Mouse (Mus musculus): Measurements from ENCODE around the gene Tgfbr3.

The Tgfbr3 gene

DNA sequence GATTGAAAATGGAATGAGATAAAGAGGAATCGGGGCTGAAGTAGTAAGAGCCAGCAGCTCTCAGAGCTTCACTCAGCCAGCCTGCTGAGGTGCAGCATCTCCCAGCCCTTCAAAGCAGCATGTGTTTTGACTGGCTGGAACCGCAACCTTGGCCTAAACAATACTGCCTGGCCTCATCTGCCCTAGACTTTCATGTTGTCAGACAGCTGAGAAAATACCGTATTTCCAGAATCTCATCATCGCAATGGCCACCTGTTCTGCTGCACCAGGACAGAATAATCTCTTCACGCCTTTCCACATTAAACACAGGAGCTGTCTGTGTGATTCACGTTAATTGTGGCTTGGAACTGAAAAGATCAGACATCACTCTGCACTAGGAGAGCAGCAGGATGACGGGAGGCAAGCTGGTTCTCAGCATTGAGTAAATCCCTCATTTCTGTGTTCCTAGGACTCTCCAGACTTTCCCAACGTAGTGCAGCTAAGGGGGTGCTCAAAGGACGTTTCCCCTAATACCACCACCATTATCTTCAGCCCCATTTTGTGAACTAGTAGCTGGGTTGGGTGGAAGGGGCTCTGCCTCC is 145.1 kb downstream of the Tgfbr3 start:
- DNase-seq, result no peak

DNA sequence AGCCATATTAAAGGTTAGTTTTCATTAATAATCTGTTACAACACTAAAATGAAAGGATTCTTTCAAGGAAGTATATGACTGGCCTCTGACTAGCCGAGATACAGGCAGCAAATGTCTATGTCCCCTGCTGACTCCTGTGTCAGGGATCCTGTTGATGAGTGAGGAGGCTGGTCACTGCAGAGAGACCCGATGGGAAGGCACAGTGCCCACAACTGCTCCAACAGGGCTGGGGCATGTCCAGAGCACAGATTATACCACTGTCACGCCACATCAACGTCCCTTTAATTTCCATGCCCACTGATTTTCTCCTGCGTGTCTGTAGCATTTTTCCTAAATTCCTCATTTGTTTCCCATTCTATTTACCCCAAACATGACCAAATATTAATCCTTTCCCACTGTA is 146.0 kb downstream of the Tgfbr3 start:
- DNase-seq, result no peak

DNA sequence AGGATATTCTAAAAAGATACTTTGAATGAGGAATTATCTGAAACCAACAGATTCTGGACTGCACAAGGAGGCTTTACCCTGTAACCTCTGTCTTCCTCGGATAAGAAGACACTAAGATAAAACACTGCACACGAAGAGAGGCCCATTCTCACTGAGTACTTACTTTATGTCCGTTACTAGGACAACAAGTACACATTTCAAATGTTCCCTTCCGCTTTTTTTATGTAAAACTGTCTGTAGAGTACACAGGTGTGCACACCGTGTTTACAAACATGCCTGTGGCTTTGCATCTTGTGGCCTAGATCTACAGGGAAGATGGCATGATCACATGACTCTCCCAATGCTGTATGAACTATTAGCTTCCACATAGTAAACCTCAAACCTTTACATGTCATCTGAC is 146.6 kb downstream of the Tgfbr3 start:
- no peak for DNase-seq

DNA sequence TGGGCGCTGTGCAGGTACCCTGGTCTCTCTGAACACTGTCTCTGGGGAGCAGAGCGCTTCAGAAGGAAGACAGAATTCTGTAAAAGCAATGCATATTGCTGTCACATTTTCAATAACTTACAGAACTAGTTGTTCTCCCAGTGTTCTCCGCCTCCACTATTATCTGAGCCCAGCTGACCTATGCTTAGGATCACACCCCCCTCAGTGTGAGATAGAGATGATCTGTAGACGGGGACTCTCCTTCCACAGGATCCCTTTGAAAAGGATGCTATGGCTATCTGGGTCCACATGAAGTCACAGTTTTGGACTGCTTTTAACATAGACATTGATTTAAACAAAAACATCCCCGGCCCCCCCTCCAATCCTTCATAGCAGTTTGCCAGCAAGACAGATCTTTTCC is 148.1 kb downstream of the Tgfbr3 start:
- DNase-seq, result no peak

DNA sequence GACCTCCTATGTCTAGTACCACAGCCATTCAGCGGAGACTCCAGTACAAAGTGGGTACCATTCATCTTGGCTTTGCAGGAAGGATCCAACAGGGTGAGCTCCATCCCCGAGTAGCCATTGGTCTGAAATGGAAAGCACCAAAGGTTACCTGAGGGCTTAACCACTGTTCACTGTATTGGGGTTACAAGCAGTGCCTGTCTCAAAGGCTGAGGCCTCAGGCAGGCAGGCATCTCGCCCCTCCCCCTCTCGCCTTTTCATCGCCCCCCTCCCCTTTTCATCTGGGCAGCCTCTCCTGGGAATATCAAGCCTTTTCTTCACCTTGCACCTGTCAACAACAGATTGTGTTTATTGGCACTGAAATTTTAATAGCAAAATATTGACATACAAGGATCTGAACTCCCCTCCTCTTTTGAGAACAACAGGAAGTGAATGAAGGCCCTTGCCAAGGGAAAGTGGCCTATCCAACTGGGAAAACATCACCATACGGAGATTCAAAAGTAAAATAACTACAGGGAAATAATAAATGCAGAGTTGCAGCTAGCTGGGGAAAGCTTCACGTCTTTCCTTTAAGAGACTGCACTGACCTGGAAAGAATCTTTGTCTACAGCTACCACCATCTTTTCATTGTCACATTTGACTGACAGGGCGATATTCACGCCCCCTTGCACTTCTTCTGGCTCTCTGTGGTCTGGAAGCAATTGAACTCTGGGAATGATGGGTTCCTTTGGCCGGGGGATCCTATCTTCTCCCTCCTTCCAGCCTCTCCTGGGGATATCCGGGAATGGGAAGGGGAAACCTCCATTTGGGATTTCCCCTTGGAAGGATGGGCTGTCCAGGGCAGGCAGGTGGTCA is 149.4 kb downstream of the Tgfbr3 start:
- DNase-seq, result no peak

DNA sequence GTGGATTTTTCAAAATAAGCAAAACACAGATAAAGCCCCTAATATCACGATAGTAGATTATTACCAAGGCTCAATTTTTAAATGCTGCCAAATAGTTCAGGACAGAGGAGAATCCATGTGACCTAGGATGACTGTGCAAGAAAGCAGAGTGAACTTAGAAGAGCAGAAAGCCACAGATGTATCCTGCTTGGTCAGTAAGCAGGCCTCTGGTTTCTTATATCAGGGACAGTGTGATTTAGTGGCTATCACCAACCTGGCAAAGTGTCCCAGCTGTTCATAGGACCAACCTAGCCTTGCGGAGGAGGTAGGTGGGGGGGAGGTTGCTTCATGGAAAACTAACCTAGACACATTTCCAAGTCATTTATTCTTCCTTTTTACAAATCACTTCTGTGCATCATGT is 156.1 kb downstream of the Tgfbr3 start:
- DNase-seq, result no peak

DNA sequence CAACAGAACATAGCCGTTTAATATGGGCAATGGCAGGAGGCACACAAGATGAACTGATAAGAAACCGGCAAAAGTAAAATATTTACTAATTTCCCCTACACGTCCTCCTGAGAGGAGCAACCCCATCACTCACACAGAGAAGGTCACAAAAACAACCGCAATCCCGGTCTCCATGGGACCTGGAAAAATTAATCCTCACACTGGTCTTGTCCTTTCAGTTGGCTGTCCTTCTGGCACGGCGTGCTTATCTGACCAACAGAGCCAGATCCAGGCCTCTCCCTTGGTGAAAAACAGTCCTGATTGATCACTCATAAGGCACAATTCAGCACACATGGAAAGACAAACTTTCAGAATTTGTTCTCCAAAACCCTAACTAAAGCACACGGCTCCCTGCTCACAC is 157.2 kb downstream of the Tgfbr3 start:
- DNase-seq, result no peak

DNA sequence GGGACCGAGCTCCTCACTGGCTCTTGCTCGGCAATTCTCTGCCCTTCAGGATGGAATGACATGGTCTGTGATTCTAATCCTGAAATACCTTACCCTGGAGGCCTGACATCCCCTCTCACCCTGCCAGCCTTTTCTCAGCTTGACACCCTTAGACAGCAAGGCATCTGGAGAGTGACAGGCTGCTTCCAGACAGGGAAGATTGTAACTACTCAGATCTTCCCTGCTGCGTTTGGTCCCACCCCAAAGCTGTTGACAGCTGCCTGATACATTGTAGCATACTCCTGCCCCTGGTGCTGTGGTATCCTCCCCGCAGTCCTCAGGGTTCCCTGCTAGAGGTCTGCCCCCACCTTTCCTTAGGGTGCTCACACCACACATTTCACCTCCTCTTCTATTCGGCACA is 160.1 kb downstream of the Tgfbr3 start:
- no peak for DNase-seq

DNA sequence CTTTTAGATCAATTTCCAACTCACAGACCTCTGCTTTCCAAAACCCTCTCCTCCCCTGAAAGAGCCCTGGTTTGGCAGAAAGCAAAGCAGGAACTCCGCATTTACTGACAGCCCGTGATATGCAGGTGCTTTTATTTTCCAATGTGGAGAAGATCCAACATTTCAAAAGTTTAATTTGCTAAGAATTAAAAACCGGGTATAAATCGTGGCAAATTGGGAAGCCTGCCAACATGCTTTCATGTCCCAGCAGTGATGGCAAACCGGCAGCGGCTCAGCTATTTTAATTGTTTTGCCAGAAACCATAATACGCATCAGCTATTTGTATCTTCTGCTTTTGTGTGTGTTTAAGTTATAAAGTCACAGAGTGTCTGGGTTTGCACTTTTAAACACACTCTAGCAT is 162.9 kb downstream of the Tgfbr3 start:
- peak in 1 of 2 experiments; percentile 41 for DNase-seq

DNA sequence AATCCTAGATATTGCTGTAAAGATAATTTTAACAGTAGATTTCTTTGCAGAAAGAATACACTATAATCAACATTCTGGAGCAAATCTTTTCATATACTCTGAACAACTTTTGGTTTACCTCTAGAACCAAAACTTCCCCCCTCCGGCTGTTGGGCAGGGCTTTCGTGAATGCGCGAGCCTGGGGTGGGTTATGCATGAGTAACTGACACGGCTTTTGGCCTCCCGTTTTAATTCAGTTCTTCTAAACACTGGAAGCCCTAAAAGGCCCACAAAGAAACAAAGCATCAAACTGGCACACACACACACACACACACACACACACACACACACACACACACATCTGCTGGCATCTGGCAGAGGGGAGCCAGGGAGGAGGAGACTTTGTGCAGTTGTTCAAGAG is 164.3 kb downstream of the Tgfbr3 start:
- DNase-seq, result no peak

DNA sequence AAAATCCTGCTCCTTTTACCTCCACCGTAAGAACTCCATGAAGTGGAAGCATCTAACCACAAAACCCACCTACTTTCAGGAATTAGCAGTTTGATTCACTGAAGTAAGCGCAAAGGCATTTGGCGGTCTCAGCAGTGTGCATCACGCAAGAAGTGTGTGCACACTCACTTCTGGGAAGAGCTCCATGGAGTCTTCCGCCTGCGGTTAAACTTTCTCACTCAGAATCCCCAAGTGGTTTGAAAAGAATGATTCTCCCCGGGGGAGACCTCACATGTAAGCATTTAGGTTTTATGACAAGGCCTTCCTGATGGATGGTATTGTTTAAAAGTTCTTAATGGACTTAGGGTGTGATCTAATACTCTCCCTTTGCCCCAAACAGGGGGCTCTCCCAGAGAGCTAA is 164.9 kb downstream of the Tgfbr3 start:
- peak in 1 of 2 experiments; percentile 29 for DNase-seq

DNA sequence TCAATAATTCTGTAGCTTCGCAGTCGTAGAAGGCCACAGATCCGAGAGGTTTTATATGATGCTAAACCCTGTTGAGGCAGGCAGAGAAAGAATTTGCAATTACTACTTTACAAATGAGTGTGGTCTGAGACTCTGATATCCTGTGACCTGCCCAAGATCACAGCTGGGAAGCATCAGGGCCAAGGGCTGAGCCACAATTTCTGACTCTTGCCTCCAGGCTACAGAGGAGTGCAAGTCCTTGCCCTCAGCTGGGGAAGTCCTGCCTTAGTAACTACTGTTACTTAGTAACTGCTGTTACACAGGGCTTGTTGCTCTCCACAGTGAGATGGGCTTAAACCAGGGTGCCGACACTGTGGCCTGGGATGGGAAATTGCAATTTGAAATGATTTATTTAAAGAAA is 166.8 kb downstream of the Tgfbr3 start:
- DNase-seq, result peak; percentile 38 to 51

DNA sequence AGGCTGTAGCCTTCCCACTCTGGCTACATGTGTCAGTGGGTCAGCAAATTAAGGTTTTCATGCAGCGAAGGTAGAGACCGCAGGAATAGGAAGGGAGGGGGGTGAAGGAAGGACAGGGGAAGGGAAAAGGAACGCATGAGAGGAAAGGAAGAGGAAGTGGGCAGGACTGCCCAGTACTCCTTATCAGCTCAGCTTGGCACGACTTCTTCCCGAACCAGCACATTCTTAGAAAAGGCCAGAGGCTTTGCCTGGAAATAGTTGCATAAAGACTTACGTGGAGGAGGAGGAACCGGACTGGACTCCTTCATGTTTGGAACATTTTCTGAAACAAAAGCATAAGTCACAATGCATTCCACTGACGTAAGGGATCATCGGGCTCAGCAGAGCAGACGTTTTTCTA is 168.3 kb downstream of the Tgfbr3 start:
- DNase-seq, result peak in 1 of 2 experiments; percentile 36

DNA sequence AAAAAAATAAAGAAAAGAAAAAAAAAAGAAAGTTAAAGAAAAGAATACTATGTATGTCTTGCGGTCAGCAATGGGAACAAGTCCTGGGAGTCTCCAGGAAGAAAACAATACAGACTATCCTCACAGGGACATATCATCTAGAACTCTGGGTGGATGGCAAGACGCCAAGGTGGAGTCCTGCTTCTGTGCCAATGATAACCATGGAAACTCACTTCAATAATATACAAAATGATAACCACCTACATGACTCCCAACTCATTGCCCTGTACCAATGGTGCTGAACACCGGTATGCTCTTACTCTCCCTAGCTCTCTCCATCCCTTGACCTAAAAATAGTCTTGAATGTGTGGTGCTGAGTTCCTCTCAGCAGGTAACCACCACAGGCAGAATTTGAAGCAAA is 168.8 kb downstream of the Tgfbr3 start:
- peak; percentile 22 to 43 for DNase-seq

DNA sequence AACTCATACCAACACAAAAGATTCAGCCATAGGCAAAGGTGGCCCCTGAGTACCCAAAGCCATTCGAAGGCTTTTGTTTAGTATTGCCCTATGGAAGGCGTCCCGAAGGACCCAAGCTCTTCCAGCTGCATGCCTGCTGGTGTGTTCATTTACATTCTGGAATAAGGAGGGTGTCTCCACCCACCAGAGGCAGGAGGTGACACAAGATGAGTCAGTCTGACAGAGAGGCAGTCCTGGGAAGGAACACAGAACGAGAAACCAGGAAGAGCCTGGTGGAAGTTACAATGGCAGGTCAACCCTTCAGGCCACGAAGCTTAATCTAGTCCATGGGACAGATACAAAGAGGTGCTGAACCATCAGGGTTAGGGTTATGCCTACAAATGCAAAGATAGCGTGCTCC is 169.5 kb downstream of the Tgfbr3 start:
- DNase-seq, result no peak

DNA sequence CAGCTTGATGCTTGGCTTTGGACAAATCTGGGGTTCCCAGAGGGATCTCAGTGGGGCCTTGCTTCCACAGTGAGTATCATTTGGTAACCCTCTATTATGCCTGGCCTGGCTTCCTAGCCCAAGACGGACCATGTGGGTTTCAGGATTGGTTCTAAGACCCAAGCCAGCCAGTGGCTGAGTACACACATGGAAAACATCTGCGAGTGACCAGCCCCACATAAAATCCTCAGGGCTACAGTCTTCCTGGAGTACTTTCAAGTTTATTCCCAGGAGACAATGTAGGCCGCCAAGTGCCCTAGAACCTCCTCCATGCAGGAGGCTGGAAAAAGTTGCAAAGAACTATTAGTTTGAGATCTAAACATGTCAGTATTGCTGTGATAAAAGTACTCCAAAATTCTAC is 172.6 kb downstream of the Tgfbr3 start:
- DNase-seq, result peak in 1 of 2 experiments; percentile 39

DNA sequence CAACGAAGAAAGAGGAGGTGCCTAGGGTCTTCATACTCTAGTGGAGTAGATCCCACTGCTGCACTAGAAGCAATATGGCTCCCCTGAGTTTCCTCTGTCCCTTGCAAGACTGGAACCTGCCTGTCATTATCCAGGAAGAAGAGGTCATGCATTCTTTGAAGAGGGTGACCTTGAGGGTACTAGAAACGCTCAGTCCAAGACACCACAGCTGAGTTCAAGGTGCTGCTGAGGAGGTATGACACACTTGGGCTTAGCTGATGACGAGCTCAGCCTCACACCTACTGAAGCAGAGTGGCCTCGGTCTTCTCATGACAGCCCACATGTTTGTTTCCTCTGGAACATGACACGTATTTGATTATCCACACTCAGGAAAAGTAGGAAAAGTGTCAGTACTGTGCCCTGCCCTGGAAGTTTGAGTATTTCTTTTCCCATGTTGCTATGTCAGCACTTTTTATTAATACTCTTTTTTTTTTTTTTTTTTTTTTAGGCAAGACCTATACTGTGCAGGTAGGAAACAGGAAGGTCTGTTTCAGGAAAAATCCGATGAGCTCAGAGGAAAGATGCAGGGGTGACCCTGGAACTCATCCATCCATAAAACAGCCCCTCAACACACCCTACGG is 176.7 kb downstream of the Tgfbr3 start:
- DNase-seq, result no peak

DNA sequence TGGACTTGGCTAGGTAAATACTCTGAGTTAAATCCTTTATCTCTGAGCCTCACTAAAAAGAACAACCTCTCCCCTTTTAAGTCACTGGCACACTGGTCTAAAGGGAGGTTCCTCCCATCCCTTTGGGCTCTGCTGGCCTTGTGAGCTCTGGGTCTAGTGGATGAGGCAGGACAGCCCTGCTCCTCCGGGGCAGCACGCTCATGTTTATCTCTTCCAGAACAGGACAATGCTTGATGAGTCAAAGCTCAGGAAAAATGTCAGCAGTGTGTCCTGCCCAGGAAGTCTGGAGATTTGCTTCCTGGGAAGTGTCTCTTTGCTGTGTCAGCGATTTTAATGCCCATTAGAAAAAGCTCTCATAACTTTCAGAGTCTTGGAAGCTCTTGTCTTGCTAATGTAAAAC is 177.6 kb downstream of the Tgfbr3 start:
- DNase-seq, result peak; percentile 12 to 45

DNA sequence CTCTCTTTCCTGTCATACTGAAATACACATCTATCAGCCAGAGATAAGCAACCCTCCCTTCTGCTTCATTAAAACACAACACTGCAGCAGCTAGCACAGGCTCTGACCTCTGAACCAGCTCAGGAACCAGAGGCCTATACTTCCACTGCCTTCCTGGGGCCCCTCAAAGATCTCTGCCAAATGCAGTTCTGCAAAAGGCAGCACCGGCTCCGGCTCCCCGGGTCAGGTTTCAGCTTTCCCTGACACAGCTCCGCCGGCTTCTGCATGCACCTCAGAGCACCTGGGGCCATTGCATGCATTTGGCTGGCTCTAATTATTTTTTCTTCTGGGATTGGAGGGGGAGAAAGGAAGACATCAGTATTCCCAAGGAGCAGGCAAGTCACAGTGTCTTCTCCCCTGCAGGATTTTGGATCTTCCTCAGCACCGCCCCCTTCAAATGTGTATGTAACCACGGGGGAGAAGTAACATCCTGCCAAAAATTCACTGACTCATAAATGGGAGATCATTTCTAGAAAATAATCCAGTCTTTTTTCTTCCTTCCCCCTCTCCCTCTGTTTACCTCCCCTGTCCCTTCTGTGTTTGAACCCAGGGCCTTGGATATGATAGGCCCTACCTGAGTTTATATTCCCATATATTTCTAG is 178.4 kb downstream of the Tgfbr3 start:
- peak in 1 of 2 experiments; percentile 18 for DNase-seq

DNA sequence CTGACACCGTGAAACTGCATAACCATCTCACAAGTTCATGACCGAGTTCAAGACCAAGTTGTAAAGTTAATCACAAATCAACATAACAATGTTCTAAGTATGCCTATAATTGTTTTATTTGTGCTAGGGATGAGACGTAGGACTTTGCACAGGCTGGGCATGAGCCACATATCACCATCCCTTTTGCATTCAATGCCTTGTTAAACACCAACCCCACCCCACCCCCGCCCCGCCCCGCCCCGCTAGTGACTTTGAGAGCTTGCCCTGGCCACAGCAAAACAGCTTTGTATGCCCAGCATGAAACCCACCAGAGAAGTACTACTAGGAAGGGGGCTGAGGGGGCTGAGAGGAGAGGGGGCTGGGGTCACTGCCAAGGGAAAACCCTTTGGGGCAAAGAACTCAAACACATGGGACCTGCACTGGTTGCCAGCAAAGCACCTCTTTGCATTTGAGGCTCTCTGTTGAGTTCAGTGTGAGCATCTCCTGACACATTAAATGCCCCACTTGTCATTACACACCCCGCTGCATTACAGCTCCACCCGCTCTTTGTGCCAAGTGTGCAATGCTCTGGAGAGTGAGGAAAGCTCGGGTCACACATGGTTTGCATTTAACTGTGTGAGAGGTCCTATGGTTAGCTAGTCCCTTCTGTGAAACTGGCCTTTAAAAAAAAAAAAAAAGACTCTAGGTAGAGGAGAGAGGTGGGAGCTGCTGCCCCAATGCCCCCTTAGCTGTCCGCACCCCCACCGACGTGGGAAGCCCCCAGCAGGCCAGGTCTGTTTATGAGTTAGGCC is 179.1 kb downstream of the Tgfbr3 start:
- DNase-seq, result no peak

DNA sequence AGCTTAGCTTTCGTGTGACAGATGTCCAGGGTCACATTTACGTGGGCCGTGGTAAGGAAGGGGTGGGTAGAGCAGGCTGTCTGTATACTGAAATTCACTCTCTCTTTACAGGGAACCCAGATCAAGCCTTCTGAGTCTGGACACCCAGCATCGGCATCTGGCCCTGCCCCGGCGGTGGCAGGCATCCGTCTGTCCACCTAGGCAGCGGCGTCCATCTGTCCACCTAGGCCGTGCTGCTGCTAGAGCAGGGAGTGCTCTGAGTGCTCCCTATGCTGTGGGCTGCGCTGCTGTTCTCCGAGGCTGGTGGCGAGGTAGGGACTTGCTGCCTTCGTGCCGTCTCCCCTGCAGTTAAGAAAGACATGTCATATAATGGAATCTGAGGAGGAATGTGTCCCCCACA is 180.0 kb downstream of the Tgfbr3 start:
- no peak for DNase-seq

DNA sequence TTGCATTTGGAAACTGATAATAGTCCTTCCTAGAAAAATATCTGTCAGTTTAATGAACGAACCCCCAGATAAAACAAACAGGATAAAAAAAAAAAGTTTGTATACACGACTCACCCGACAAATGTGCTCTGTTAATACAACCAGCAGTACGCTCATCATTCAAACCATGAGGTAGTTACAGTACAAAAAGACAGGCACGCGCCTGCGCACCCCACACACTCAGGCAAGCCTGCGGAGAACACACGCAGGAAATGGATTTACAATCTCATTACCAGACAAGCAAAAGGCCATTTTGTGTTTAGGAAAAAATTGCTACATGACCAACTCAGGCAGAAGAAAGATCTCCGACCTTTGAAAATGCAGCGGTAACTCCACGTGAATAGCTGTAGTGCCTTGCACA is 182.6 kb downstream of the Tgfbr3 start:
- no peak for DNase-seq

DNA sequence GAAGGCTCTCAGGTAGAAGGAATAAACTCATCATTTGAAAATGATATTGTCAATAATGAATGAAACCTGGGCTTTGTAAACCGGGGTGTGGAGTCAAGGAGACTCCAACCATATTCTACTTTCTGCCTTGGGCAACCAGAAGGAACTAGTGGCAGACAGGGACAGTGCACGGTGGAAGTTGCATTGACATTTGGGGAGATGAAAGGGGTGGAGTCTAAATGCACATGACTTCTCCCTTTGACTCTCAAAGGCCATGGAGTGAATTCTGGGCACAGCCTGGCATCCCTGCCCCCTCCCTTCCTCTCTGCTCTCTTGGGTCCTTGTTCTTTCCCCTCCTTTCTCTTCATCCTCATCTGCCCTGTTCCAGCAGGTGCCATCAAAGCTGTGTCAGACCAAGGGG is 183.3 kb downstream of the Tgfbr3 start:
- no peak for DNase-seq

Measured in kidney, postnatal 36 days (tissue).